Mouse (Mus musculus) liver, postnatal 0 days (tissue): ENCODE results near the gene Gtf3c6.

Experiments used
- CTCF ChIP-seq: sonication (generic); IDR thresholded peaks from 2 replicates; pipeline ENCODE4 v1.5.1; 2016; ENCODE audit warnings: antibody characterized with exemption, low read depth
- EP300 ChIP-seq: IDR thresholded peaks from 2 replicates; pipeline ENCODE4 v1.6.1; 2016; ENCODE audit warnings: antibody characterized with exemption, low read depth, mild to moderate bottlenecking

DNA sequence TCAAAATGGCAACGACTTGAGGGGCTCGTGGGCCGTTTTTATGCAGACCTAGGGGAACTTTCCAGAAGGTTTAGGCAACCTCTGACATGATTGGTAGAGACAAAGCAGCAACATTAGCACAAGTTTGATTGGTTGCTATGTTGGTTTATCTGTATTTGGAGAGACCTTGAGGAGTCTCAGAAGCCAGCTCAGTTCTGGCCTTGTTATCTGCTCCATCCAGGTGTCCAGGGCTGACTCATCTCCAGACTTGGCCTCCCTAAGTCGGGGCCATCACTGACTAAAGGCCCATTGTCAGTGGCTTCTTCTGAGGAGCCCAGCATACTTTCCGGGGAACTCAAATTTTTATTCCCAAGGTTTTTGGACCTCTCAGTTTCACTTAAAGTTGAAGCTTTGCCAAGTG, 16.0 kb upstream of the Gtf3c6 start:
- TF ChIP-seq CTCF = no peak
- TF ChIP-seq EP300 = peak; percentile 91
